In the genomic region with DNA sequence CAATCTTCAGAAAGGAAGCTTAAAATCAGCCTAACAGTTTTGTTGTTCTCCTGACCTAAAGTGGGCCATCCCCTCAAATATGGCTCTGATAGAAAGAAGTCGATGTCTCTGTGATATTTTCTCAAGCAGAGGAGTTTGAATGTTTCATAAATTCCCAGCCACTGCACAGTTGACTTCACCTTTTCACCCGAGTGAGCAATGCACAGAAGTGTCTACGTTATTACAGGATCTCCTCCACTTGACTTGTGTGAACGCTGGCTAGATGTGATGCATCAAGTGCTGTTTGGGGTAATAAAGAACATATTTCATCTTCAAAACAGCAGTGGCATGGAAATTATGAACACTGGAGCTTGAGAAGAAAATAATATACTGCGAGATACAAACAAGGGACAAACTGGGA, we compare ENCODE assay signal across 14 mouse cellular contexts.
A peak's percentile ranks its signal among the peaks of the same experiment; 100 is the strongest.
DNase-seq lines count a peak whose midpoint lies in the region; ATAC-seq and TF ChIP-seq lines count a peak whose summit lies in the region.
"Had no signal": no experiment of that assay in that cellular context is flagged by ENCODE, and none has a peak within 500 bp of the region (broad histone marks: within the 10 kb centered on the region; RNA-seq: fewer than 3 reads in every experiment).

No protein-coding gene starts in this region.

- 0 out of 2 replicates have a peak, but pooled peaks cover 10% of the 10 kb centered on the region for H3K4me1 ChIP-seq in hindbrain, embryonic 14.5 days (replicated peaks; ENCODE audit: control insufficient read depth, insufficient read depth, low read length)
- no peaks in the 10 kb centered on the region for H3K4me1 ChIP-seq in midbrain, postnatal 0 days (ENCODE audit: insufficient read depth, low read length)
- H3K4me1 ChIP-seq: heart, embryonic 15.5 days had no signal

- 36% methylated on average over 5 of the region's 5 CpGs for WGBS in hindbrain, embryonic 14.5 days
- WGBS in midbrain, postnatal 0 days: 48% methylated on average over 5 of the region's 5 CpGs

- H3K9ac ChIP-seq in hindbrain, embryonic 14.5 days: no peak overlapping the region
- H3K9ac ChIP-seq in midbrain, postnatal 0 days (replicated peaks; ENCODE audit: low read length, poor library complexity, severe bottlenecking): no peak overlapping the region
- H3K9ac ChIP-seq: heart, embryonic 15.5 days had no signal

- H3K4me2 ChIP-seq in hindbrain, embryonic 14.5 days (replicated peaks): no peak overlapping the region
- H3K4me2 ChIP-seq in midbrain, postnatal 0 days (ENCODE audit: low read depth, low read length, poor library complexity, severe bottlenecking): no peak overlapping the region
- H3K4me2 ChIP-seq: heart, embryonic 15.5 days had no signal

- no peak overlapping the region for H3K4me3 ChIP-seq in hindbrain, embryonic 14.5 days (replicated peaks; ENCODE audit: low read length)
- no peak overlapping the region for H3K4me3 ChIP-seq in midbrain, postnatal 0 days (ENCODE audit: low read depth, low read length)
- H3K4me3 ChIP-seq: heart, embryonic 15.5 days had no signal

- peak; percentile 6 for DNase-seq in cerebellum, adult 9-11 months
- DNase-seq in left cerebral cortex, postnatal 4 days: peak; percentile 35
- no peak for DNase-seq in left cerebral cortex, postnatal 10 days (ENCODE audit: extremely low spot score in 1 of 2, low spot score in 2 of 2)
- DNase-seq in hindbrain, embryonic 14.5 days (ENCODE audit: low spot score): no peak
- peak; percentile 35 for DNase-seq in midbrain, postnatal 0 days (ENCODE audit: low spot score)
- no peak for DNase-seq in B cell, adult 2 months
- no peak for DNase-seq in kidney, postnatal 25 days
- DNase-seq: kidney, adult 8-10 months; liver; lung, adult 18-20 months; lung, postnatal 36 days had no signal

- no peak for ATAC-seq in cerebellum, adult (ENCODE audit: insufficient number of reproducible peaks, low FRiP score, low TSS enrichment)
- ATAC-seq in hindbrain, embryonic 14.5 days (ENCODE audit: low FRiP score): no peak
- ATAC-seq in midbrain, postnatal 0 days (ENCODE audit: low FRiP score): no peak
- ATAC-seq: activated CD4-positive, CD25-positive, alpha-beta regulatory T cell, adult 4 months had no signal

- TF ChIP-seq CTCF in midbrain, postnatal 0 days (IDR thresholded peaks at IDR 0.05): no peak

- no peaks in the 10 kb centered on the region for H3K27me3 ChIP-seq in hindbrain, embryonic 14.5 days (ENCODE audit: control insufficient read depth, insufficient read depth, low read length)
- H3K27me3 ChIP-seq in midbrain, postnatal 0 days (ENCODE audit: insufficient read depth, low read length): no peaks in the 10 kb centered on the region
- H3K27me3 ChIP-seq: heart, embryonic 15.5 days had no signal

- intact Hi-C loops in left cerebral cortex, postnatal 4 days (cut with DNase I): no loop called here
- intact Hi-C loops in left cerebral cortex, postnatal 10 days (cut with DNase I): no loop called here

- H3K9me3 ChIP-seq in hindbrain, embryonic 14.5 days (ENCODE audit: control insufficient read depth, low read length): no peaks in the 10 kb centered on the region
- no peaks in the 10 kb centered on the region for H3K9me3 ChIP-seq in midbrain, postnatal 0 days (ENCODE audit: low read length)
- H3K9me3 ChIP-seq: heart, embryonic 15.5 days had no signal

- H3K36me3 ChIP-seq in hindbrain, embryonic 14.5 days (replicated peaks; ENCODE audit: control insufficient read depth, insufficient read depth): no peaks in the 10 kb centered on the region
- no peaks in the 10 kb centered on the region for H3K36me3 ChIP-seq in midbrain, postnatal 0 days (ENCODE audit: insufficient read depth, low read length)
- H3K36me3 ChIP-seq: heart, embryonic 15.5 days had no signal

- peak overlapping the region; percentile 64 for H3K27ac ChIP-seq in hindbrain, embryonic 14.5 days
- H3K27ac ChIP-seq in midbrain, postnatal 0 days (ENCODE audit: low read depth, low read length): no peak overlapping the region
- H3K27ac ChIP-seq: heart, embryonic 15.5 days had no signal

Comparison
In these comparisons a context has a peak if more than half of its experiments do, and no peak if none do; other contexts are left out.
1. DNase-seq: peak in cerebellum, adult 9-11 months (single experiment), left cerebral cortex, postnatal 4 days (single experiment) and midbrain, postnatal 0 days (single experiment); none in left cerebral cortex, postnatal 10 days (0 of 2), hindbrain, embryonic 14.5 days (single experiment), B cell, adult 2 months (0 of 2) and kidney, postnatal 25 days (0 of 2).